25 mouse cellular contexts compared by ENCODE assay signal in genomic region chr6:37258662-37259061, GRCm38 (mm10).
"Had no signal": no experiment of that assay in that cellular context is flagged by ENCODE, and none has a peak within 500 bp of the region (broad histone marks: within the 10 kb centered on the region; RNA-seq: fewer than 3 reads in every experiment).

No protein-coding gene starts in this region.

- H3K36me3 ChIP-seq: heart, embryonic 10.5 days; heart, embryonic 12.5 days; hindbrain, embryonic 13.5 days; hindbrain, embryonic 15.5 days; kidney, embryonic 15.5 days; limb, embryonic 13.5 days; limb, embryonic 15.5 days; liver, embryonic 13.5 days had no signal

- H3K27ac ChIP-seq: gastrocnemius, adult 2 months; heart, embryonic 10.5 days; hindbrain, embryonic 13.5 days; hindbrain, embryonic 15.5 days; hindbrain, postnatal 0 days; kidney, embryonic 15.5 days; kidney, postnatal 0 days; limb, embryonic 13.5 days; limb, embryonic 15.5 days; liver, embryonic 13.5 days had no signal

- H3K4me2 ChIP-seq: heart, embryonic 12.5 days; hindbrain, embryonic 13.5 days; hindbrain, embryonic 15.5 days; kidney, embryonic 15.5 days; limb, embryonic 13.5 days; limb, embryonic 15.5 days; liver, embryonic 11.5 days; liver, embryonic 13.5 days had no signal

- DNase-seq: gastrocnemius, adult 2 months; gastrocnemius, postnatal 10 days; gastrocnemius, postnatal 25 days; heart, adult 18-20 months; heart, postnatal 10 days; kidney, adult 11 months; kidney, adult 2 months; kidney, adult 9 months; kidney, postnatal 14 days; kidney, postnatal 36 days; layer of hippocampus, adult 9-11 months; layer of hippocampus, postnatal 36 days; left cerebral cortex, postnatal 4 days; liver, embryonic 13.5 days had no signal

- H3K9me3 ChIP-seq: heart, embryonic 10.5 days; hindbrain, embryonic 13.5 days; hindbrain, embryonic 15.5 days; kidney, embryonic 15.5 days; limb, embryonic 15.5 days; liver, embryonic 13.5 days had no signal

- H3K4me1 ChIP-seq: hindbrain, embryonic 15.5 days; liver, embryonic 13.5 days had no signal

- ATAC-seq: hindbrain, postnatal 0 days; intestine, embryonic 16.5 days had no signal

- H3K9ac ChIP-seq: heart, embryonic 12.5 days; hindbrain, embryonic 13.5 days; hindbrain, embryonic 15.5 days; kidney, embryonic 15.5 days; limb, embryonic 13.5 days; limb, embryonic 15.5 days; liver, embryonic 13.5 days had no signal

- H3K4me3 ChIP-seq: gastrocnemius, adult 2 months; heart, embryonic 10.5 days; heart, embryonic 12.5 days; hindbrain, embryonic 13.5 days; hindbrain, embryonic 15.5 days; kidney, embryonic 15.5 days; limb, embryonic 13.5 days; limb, embryonic 15.5 days; liver, embryonic 13.5 days had no signal

- H3K27me3 ChIP-seq: heart, embryonic 12.5 days; hindbrain, embryonic 13.5 days; hindbrain, embryonic 15.5 days; kidney, embryonic 15.5 days; limb, embryonic 13.5 days; limb, embryonic 15.5 days; liver, embryonic 13.5 days had no signal
